Mouse (Mus musculus): ENCODE measurements around the gene Gsn.

DNA sequence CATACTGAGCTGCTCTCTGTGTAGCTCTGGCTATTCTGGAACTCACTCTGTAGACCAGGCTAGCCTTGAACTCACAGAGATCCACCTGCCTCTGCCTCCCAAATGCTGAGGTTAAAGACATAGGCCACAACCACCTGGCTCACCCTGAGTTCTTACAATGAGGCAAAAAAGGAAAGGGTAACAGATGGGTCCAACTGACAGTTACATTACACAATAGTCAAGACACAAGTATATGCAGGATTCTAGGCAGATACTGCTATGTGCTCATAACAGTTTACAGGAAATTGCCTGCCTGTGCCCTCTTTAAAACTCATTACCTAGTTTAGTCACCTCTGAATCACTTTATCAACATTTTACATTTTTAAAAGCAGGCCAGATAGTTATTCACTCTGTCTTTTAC, 77.5 kb downstream of the Gsn start:
- TF ChIP-seq CTCF (IDR thresholded peaks at IDR 0.05; ENCODE audit: low read depth) (no peak), EP300 (IDR thresholded peaks at IDR 0.05; ENCODE audit: low read depth) (no peak)

Measured in liver, postnatal 0 days (tissue).